Mouse (Mus musculus): ENCODE results near the gene Emc6.

DNA sequence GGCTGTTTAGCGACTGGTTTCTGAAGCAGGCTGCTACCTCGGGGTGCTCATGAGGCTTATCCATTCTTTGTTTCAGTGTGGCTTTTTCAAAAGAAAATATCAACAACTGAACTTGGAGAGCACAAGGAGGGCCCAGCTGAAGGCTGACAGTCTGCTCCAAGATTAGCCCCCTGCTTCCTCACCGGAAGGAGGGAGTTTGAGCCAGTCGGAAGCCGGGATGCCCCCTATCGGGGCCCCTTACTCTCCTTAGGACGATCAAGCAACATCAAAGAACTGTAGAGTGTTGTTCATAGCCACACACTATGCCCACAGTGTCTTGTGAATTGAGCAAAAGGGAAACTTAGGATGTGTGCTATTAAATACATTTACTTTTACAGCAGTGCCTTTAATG, 29.9 kb downstream of the Emc6 start:
- TF ChIP-seq CTCF (IDR thresholded peaks at IDR 0.05; ENCODE audit: low read depth, low read length) (no peak), POLR2A (IDR thresholded peaks at IDR 0.05; ENCODE audit: borderline replicate concordance, low read depth, low read length) (no peak)

Measured in bone marrow macrophage, adult 2 months (primary cell).